Mouse (Mus musculus) lung, adult 2 months (tissue): ENCODE data around the gene Mgrn1.

Source experiments
- CTCF ChIP-seq: fragments of 200-500 bp; IDR thresholded peaks from 2 replicates; pipeline ENCODE4 v1.5.1; 2011; ENCODE audit warnings: mild to moderate bottlenecking, low read length, control low read depth; ENCODE audit not compliant: insufficient read depth
- POLR2A ChIP-seq: fragments of 200-500 bp; IDR thresholded peaks from 2 replicates; pipeline ENCODE4 v1.6.1; 2011; ENCODE audit warnings: low read depth, mild to moderate bottlenecking, control low read depth, low read length, borderline replicate concordance; ENCODE audit errors: extremely low read depth

DNA sequence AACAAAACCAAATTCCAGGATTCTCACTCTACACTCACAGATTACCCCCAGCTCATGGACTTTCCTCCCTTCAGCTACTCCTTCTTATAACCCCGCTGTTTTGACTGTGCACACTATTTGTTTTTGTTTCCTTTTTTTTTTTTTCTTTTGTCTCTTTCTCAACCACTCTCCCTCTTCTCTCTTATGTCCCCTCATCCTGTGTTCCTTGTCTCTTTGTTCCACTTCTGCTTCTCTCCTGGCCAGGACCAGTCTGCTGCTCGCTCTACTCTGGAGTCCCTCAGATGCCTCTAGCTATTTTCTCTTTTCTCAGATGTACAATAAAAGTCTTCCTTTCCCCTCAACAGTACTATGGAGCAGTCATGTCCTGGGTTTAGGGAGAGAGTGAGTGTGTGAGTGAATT is 16.3 kb downstream of the Mgrn1 start:
- TF ChIP-seq POLR2A (no peak), CTCF (no peak)
